Mouse (Mus musculus) spleen, adult 2 months (tissue): ENCODE results near the gene Rad51b. TPM values are rescaled to one million over a fixed set of nuclear protein-coding genes. Genes with fewer than 3 reads are reported as not detected.
"Not testable (repeated sequence)": the region's sequence is repeated elsewhere in the genome, so short reads cannot be mapped to it uniquely, and the experiment has no call there.

Experiments
- DNase-seq, 2 experiments: peaks; one replicate each; pipeline versions ENCODE4 v3.0.0 to v3.0.0-alpha.2; 2012 to 2021; ENCODE audit warnings: low spot score in 2 of 2, low read depth in 1 of 2
- H3K27ac ChIP-seq: fragments of 200-500 bp; 2 replicates; pipeline ENCODE4 v1.5.1; 2012; ENCODE audit warnings: low read length, inconsistent platforms; ENCODE audit not compliant: insufficient read depth
- H3K27me3 ChIP-seq: fragments of 200-500 bp; 2 replicates; pipeline ENCODE4 v1.6.1; 2012; ENCODE audit warnings: mild to moderate bottlenecking, moderate library complexity, low read length, inconsistent platforms; ENCODE audit not compliant: control insufficient read depth, insufficient read depth
- H3K36me3 ChIP-seq: fragments of 200-500 bp; 2 replicates; pipeline ENCODE4 v1.6.1; 2012; ENCODE audit warnings: mild to moderate bottlenecking, low read length, inconsistent platforms; ENCODE audit not compliant: control insufficient read depth, insufficient read depth
- H3K4me1 ChIP-seq: fragments of 200-500 bp; 2 replicates; pipeline ENCODE4 v1.6.1; 2011; ENCODE audit warnings: inconsistent platforms; ENCODE audit not compliant: control insufficient read depth, insufficient read depth, insufficient read length
- H3K4me3 ChIP-seq: fragments of 200-500 bp; 2 replicates; pipeline ENCODE4 v1.5.1; 2011; ENCODE audit warnings: mild to moderate bottlenecking, inconsistent platforms; ENCODE audit not compliant: insufficient read depth, insufficient read length; ENCODE audit errors: extremely low read depth
- CTCF ChIP-seq: fragments of 200-500 bp; IDR thresholded peaks from 2 replicates; pipeline ENCODE4 v1.5.1; 2011; ENCODE audit warnings: mild to moderate bottlenecking, inconsistent platforms; ENCODE audit not compliant: insufficient read depth, insufficient read length, insufficient replicate concordance; ENCODE audit errors: extremely low read depth
- POLR2A ChIP-seq: fragments of 200-500 bp; IDR thresholded peaks from 2 replicates; pipeline ENCODE4 v1.6.1; 2011; ENCODE audit warnings: low read depth, low read length, inconsistent platforms
- WGBS: fragments of 180-500 bp; shearing (Covaris S2); methylation state at CpG from one replicate; pipeline ENCODE4 v1.1.7; 2018; 5-methylcytosine and 5-hydroxymethylcytosine counted together
- polyA plus RNA-seq: library from polyadenylated mRNA; depleted of rRNA; stranded (reverse); fragments of >200 nt; gene quantifications from 2 replicates; pipeline ENCODE4 v1.2.3, GENCODE M21; 2012

Rad51b gene
- polyA plus RNA-seq, 1 experiment = 0.26 TPM

DNA sequence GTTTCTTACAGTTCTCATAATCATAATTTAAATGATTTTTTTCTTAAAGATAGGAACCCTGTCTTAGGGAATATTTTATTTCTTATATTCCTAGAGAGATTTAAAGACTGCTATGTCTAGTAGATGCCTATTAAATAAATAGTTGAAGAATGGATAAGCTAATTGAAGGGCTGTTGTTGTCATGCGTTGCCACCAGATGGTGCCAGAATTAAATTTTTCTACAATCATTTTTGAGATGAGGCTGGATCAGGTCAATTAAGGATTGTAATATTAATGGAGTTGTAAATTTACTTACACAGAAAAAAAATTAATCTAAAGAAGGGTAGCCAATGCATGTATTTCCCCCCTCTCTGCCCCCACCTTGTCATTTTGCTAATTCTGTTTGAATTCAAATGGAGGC is 8.0 kb downstream of the Rad51b start:
- H3K4me1 ChIP-seq = no peaks in the 10 kb centered on the region
- H3K27ac ChIP-seq = no peak overlapping the region
- no peaks in the 10 kb centered on the region for H3K27me3 ChIP-seq
- no peak overlapping the region for H3K4me3 ChIP-seq
- TF ChIP-seq CTCF (no peak), POLR2A (no peak)
- no peaks in the 10 kb centered on the region for H3K36me3 ChIP-seq
- WGBS = 42% methylated on average over 1 of the region's 1 CpGs
- DNase-seq = no peak

GRCm38 (mm10) chr12:79306013-79306412 is 8.9 kb downstream of the Rad51b start:
- no peaks in the 10 kb centered on the region for H3K36me3 ChIP-seq
- WGBS = 88% methylated on average over 4 of the region's 4 CpGs
- no peak overlapping the region for H3K4me3 ChIP-seq
- no peaks in the 10 kb centered on the region for H3K4me1 ChIP-seq
- DNase-seq = no peak
- TF ChIP-seq CTCF (no peak), POLR2A (no peak)
- H3K27me3 ChIP-seq = no peaks in the 10 kb centered on the region
- no peak overlapping the region for H3K27ac ChIP-seq

GRCm38 (mm10) chr12:79313721-79314120 is 16.6 kb downstream of the Rad51b start:
- 95% methylated on average over 4 of the region's 4 CpGs for WGBS
- Histone ChIP-seq H3K27me3 (no peaks in the 10 kb centered on the region), H3K4me1 (no peaks in the 10 kb centered on the region), H3K4me3 (no peak overlapping the region), H3K27ac (no peak overlapping the region), H3K36me3 (no peaks in the 10 kb centered on the region)
- TF ChIP-seq POLR2A (no peak), CTCF (no peak)
- no peak for DNase-seq

GRCm38 (mm10) chr12:79317339-79317738 is 20.3 kb downstream of the Rad51b start:
- TF ChIP-seq CTCF (no peak), POLR2A (no peak)
- Histone ChIP-seq H3K4me3 (no peak overlapping the region), H3K4me1 (peaks cover 4% of the 10 kb centered on the region; the same call in 1 of the 2 replicates), H3K36me3 (no peaks in the 10 kb centered on the region), H3K27ac (no peak overlapping the region), H3K27me3 (no peaks in the 10 kb centered on the region)
- no peak for DNase-seq
- WGBS = 94% methylated on average over 5 of the region's 5 CpGs

DNA sequence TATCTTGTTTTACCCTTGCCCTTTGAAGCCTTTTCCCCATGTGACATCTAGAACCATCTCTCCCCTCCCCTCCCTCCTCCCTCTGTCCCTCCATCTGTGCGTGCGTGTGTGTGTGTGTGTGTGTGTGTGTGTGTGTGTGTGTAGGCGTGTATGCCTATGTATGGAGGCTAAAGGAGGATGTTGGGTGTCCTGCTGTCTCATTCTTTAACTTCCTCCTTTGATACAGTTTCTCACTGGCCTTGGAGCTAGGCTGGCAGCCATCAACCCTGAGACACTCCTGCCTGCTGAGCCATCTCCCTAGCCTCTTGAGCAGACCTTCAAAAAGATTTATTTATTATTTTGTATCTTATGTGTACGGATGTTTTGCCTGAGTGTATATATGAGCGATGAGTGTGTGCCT is 23.8 kb downstream of the Rad51b start:
- no peak overlapping the region for H3K4me3 ChIP-seq
- TF ChIP-seq CTCF = no peak
- no peak for TF ChIP-seq POLR2A
- no peaks in the 10 kb centered on the region for H3K27me3 ChIP-seq
- 28% methylated on average over 5 of the region's 5 CpGs for WGBS
- H3K36me3 ChIP-seq = no peaks in the 10 kb centered on the region
- H3K4me1 ChIP-seq = peaks cover 4% of the 10 kb centered on the region; the same call in 1 of the 2 replicates
- no peak overlapping the region for H3K27ac ChIP-seq
- DNase-seq = peak in 1 of 2 experiments; percentile 7

- H3K4me1 ChIP-seq, H3K36me3 ChIP-seq, H3K27ac ChIP-seq, H3K4me3 ChIP-seq, H3K27me3 ChIP-seq: not testable (repeated sequence)
- WGBS = 74% methylated on average over 2 of the region's 2 CpGs
- peak in 1 of 2 experiments; percentile 12 for DNase-seq
Observed at GRCm38 (mm10) chr12:79322539-79322938, 25.5 kb downstream of the Rad51b start.

- TF ChIP-seq CTCF (no peak), POLR2A (no peak)
- 78% methylated on average over 2 of the region's 2 CpGs for WGBS
- no peaks in the 10 kb centered on the region for H3K36me3 ChIP-seq
Observed at GRCm38 (mm10) chr12:79326236-79326635, 29.2 kb downstream of the Rad51b start.

More at GRCm38 (mm10) chr12:79326236-79326635, 29.2 kb downstream of the Rad51b start:
- no peak for DNase-seq
- no peaks in the 10 kb centered on the region for H3K4me1 ChIP-seq
- H3K4me3 ChIP-seq = no peak overlapping the region
- H3K27me3 ChIP-seq = no peaks in the 10 kb centered on the region
- no peak overlapping the region for H3K27ac ChIP-seq
